Mouse (Mus musculus) heart, embryonic 11.5 days (tissue): Measurements from ENCODE around the gene 1700001P01Rik. TPM values are rescaled to one million over a fixed set of nuclear protein-coding genes. Genes with fewer than 3 reads are reported as not detected.

Experiments
- ATAC-seq: fragments of 200-750 bp; cut with Nextera tagmentation; replicated peaks from 2 replicates; pipeline ENCODE4 v1.8.0; 2017; ENCODE audit warnings: moderate library complexity; ENCODE audit not compliant: insufficient number of reproducible peaks, low FRiP score, low TSS enrichment
- H3K27ac ChIP-seq: fragments of 300-500 bp; sonication (generic); 2 replicates; pipeline ENCODE4 v1.5.1; 2014; ENCODE audit warnings: mild to moderate bottlenecking, low read depth, low read length
- H3K27me3 ChIP-seq: fragments of 300-500 bp; sonication (generic); 2 replicates; pipeline ENCODE4 v1.6.1; 2014; ENCODE audit warnings: mild to moderate bottlenecking, low read length, mixed read lengths; ENCODE audit not compliant: control insufficient read depth, insufficient read depth
- H3K36me3 ChIP-seq: fragments of 300-500 bp; sonication (generic); 2 replicates; pipeline ENCODE4 v1.6.1; 2014; ENCODE audit warnings: mild to moderate bottlenecking, low read length, moderate library complexity, mixed read lengths; ENCODE audit not compliant: control insufficient read depth, insufficient read depth
- H3K4me1 ChIP-seq: fragments of 300-500 bp; sonication (generic); 2 replicates; pipeline ENCODE4 v1.6.1; 2014; ENCODE audit warnings: low read length; ENCODE audit not compliant: control insufficient read depth, insufficient read depth
- H3K4me2 ChIP-seq: fragments of 300-500 bp; sonication (generic); 2 replicates; pipeline ENCODE4 v1.6.1; 2014; ENCODE audit warnings: mild to moderate bottlenecking, moderate library complexity
- H3K4me3 ChIP-seq: fragments of 300-500 bp; sonication (generic); 2 replicates; pipeline ENCODE4 v1.5.1; 2014; ENCODE audit warnings: low read depth, low read length
- H3K9ac ChIP-seq: fragments of 300-500 bp; sonication (generic); 2 replicates; pipeline ENCODE4 v1.6.1; 2014; ENCODE audit warnings: mild to moderate bottlenecking, low read depth, low read length, moderate library complexity
- H3K9me3 ChIP-seq: fragments of 300-500 bp; sonication (generic); replicated peaks from 2 replicates; pipeline ENCODE4 v1.6.1; 2016; ENCODE audit warnings: low read length; ENCODE audit not compliant: control insufficient read depth
- WGBS: fragments of 180-500 bp; shearing (Covaris S2); extraction: QIAGEN DNeasy Blood & Tissue Kit; methylation state at CpG from one replicate; pipeline ENCODE4 v1.1.7; 2014; ENCODE audit not compliant: insufficient replicate concordance; 5-methylcytosine and 5-hydroxymethylcytosine counted together
- polyA plus RNA-seq: library from polyadenylated mRNA; unstranded; fragments of >200 nt; fragmentation: Nextera tagmentation; extraction: Ambion mirVana; gene quantifications from 2 replicates; pipeline ENCODE4 v1.2.1, GENCODE M21; 2014

1700001P01Rik gene
- polyA plus RNA-seq, 1 experiment from 2014 or later: not detected

DNA sequence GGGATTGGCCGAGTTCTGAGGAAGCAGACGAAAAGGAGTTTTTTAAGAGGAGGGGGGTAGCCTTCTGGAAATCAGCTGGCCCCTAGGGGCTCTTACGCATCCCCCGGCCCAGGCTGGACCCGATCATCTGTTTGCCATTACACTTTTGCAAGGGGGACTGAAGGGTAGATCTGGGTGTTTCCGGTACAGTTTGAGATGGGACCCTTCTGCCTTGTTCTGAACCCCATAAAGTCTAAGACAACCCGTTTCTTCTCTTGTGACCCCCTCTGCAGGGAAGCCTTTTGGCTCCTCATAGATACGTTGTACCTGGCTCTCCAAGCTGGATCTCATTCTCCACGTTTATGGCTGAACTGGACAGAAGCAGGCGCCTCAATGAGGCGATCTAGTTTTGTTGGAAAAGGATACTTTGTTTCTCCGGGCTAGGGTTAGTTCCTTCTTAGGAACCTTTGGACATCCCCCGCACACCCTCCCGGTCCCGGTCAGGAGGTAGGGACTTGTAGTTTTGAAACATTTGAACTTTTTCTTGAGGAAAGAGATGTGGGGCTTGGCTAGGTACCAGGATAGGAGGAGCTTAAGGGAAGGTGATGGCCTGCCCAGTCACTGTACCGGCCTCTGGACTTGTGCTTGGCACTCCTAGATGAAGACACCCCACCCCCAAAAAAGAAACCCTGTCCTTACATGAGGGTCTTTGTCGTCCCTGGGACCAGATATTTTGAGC lies 25.1 kb upstream of the 1700001P01Rik start:
- Histone ChIP-seq H3K27ac (peak overlapping the region; percentile 93), H3K9ac (peak overlapping the region; percentile 79), H3K9me3 (no peaks in the 10 kb centered on the region), H3K4me2 (peak overlapping the region; percentile 91), H3K27me3 (no peaks in the 10 kb centered on the region), H3K4me3 (peak overlapping the region; percentile 82), H3K36me3 (no peaks in the 10 kb centered on the region; the same call in 1 of the 2 replicates), H3K4me1 (peaks cover 45% of the 10 kb centered on the region)
- WGBS: 7% methylated on average over 17 of the region's 17 CpGs
- no peak for ATAC-seq

DNA sequence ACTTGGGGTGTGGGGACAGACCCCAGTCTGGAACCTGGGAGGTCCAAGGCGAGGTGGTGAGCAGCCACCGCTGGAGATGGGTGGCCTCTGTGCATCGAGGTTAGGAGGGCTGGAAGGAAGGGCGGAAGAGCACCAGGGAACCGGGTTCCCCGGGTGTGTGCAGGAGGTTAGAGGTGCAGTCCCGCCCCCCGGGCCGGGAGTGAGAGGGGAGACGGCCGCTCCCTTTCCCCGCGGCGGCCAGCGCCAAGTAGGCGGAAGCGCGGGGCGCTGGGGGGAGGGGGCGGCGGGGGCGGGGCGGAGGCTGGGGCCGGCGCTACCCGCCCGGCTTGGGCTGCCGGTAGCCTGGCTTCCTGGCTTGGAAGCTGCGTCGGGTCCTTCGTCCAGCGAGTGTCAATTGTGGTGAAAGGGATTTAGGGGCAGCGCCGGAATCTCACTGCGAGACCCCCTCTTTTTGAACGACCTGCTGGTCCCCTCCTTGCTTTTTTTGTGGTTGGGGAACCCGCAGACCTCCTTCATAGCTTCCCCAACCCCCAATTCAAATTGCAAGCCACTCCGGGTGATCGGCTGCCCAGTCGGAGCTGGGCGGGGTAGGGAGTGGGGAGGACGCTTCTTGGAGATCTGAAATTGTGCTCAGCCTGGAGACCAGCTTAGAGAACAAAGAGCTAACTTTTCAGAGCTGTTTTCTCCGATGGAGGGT lies 24.4 kb upstream of the 1700001P01Rik start:
- H3K4me1 ChIP-seq: peaks cover 38% of the 10 kb centered on the region
- peak overlapping the region; percentile 91 for H3K4me2 ChIP-seq
- H3K9ac ChIP-seq: peak overlapping the region; percentile 79
- no peaks in the 10 kb centered on the region; the same call in 1 of the 2 replicates for H3K36me3 ChIP-seq
- no peaks in the 10 kb centered on the region for H3K9me3 ChIP-seq
- H3K27me3 ChIP-seq: no peaks in the 10 kb centered on the region
- H3K4me3 ChIP-seq: peak overlapping the region; percentile 82
- WGBS: under 1% methylated on average over 30 of the region's 43 CpGs
- peak; percentile 56; the same call in 1 of the 2 replicates for ATAC-seq
- peak overlapping the region; percentile 93 for H3K27ac ChIP-seq

DNA sequence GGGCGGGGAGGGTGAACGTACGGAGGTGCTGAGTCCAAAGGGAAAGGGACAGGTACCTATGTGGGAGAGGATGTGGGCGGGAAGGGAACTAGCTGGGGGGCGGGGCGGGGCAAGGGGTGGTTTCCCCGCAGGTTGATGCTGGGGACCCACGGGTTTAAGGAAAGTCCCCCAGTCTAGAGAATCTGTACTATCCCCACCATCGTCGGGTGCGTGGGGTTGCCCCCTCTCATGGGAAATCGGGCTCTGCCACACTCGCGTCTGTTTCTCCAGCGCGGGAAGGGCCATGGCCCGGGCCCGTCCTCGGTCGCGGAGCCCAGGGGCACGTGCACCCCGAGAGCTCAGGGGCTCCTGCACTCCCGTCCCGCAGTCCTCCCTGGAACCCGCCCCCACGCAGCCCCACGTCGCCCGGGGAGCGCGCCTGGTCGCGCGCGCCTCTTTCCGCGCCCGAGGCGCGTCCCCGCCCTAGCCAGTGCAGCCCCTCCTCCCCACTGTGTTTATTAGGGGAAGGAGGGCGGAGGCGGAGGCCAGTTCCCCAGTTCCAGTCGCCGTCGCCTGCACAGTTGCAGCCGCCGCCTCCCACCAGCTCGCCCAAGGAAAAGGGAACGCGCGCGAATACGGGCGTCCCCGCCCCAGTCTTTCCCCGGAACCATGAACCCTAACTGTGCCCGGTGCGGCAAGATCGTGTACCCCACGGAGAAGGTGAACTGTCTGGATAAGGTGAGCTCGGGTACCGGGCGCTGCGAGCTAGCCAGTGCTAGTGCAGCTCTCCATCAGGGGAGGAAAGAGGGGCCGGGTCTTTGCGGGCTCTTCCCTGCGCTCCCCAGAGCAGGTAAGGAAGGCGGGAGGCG lies 23.7 kb upstream of the 1700001P01Rik start:
- Histone ChIP-seq H3K9ac (peak overlapping the region; percentile 79), H3K4me1 (peaks cover 30% of the 10 kb centered on the region), H3K4me2 (peak overlapping the region; percentile 91), H3K9me3 (no peaks in the 10 kb centered on the region), H3K4me3 (peak overlapping the region; percentile 82), H3K27me3 (no peaks in the 10 kb centered on the region), H3K27ac (peak overlapping the region; percentile 93), H3K36me3 (no peaks in the 10 kb centered on the region; the same call in 1 of the 2 replicates)
- under 1% methylated on average over 69 of the region's 71 CpGs for WGBS
- ATAC-seq: peak; percentile 77

DNA sequence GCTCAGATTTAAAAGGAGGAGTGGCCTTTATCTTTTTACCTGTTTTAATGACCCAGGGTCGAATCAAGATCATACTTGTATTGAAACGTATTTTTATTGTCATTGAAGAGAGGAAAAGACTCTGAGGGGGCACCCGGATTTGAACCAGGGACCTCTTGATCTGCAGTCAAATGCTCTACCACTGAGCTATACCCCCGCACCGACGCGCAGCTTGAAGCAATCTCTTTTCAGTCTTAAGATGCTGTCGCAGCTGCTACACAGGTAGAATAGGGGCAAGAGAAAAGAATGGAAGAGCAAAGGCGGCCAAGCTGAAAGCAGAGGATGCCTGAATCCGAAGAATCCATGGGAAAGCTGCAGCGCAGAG lies 23.0 kb upstream of the 1700001P01Rik start, which contains the start of gene Lasp1:
Gene Lasp1, plus strand, starts transcription at position 219 of the 364 bp plus-strand sequence.
- Histone ChIP-seq H3K36me3 (no peaks in the 10 kb centered on the region; the same call in 1 of the 2 replicates), H3K9me3 (no peaks in the 10 kb centered on the region), H3K4me3 (peak within 1 kb of the TSS; percentile 82), H3K4me1 (peaks cover 24% of the 10 kb centered on the region), H3K9ac (peak within 1 kb of the TSS; percentile 79), H3K4me2 (peak within 1 kb of the TSS; percentile 91), H3K27ac (peak within 1 kb of the TSS; percentile 93), H3K27me3 (no peaks in the 10 kb centered on the region)
- WGBS: 2% methylated on average over 11 of the region's 11 CpGs
- ATAC-seq: peak; percentile 20; the same call in 1 of the 2 replicates

DNA sequence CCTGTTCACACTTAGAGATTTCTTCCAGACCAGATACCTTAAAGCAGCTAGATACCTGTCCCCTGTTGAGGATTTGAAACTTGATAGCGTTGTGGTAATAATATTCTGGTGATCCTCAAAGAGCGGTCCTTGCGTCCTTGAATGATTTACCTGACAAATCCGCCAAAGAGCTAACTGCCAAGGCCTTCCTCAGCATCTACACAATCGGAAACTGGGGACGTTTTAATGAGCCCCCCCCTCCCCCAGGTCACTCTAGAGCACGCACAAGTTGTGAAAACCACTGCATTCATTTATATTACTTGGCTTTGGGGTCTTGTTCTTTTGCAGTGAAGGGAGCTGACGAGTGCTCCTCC lies 22.3 kb upstream of the 1700001P01Rik start:
- 35% methylated on average over 8 of the region's 8 CpGs for WGBS
- no peak for ATAC-seq
- Histone ChIP-seq H3K9ac (no peak overlapping the region), H3K27ac (no peak overlapping the region), H3K36me3 (no peaks in the 10 kb centered on the region; the same call in 1 of the 2 replicates), H3K9me3 (no peaks in the 10 kb centered on the region), H3K27me3 (no peaks in the 10 kb centered on the region), H3K4me1 (peaks cover 22% of the 10 kb centered on the region), H3K4me2 (peak overlapping the region; percentile 91), H3K4me3 (peak overlapping the region; percentile 82; the same call in 1 of the 2 replicates)

DNA sequence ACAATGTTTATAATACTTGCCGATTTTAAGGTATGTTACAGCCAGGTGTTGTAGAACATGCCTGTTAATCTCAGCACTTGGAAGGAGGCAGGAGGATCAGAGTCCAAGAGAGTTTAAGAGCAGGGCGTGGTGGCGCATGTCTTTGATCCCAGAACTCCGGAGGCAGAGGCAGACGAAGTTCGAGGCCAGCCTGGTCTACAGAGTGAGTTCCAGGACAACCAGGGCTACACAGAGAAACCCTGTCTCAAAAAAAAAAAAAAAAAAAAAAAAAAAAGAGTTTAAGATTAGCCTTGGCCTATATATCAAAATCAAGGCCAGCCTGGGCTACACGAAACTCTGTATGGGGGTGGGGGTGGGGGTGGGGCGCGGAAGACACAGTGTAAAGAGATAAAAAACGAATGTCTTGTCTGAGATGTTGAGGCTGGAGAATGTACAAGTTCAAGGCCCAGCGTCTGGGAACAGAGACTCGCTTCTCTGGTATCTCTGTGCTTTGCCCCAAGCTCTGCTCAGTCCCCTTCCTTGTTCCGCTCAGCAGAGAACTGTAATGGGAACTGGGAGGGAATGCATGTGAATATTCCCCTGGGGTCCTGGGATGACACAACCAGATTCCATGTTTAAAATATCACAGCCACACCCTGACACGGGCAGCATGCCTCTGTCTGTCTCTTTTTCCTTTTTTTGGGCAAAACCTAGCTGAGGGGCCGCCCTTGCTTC lies 21.8 kb upstream of the 1700001P01Rik start:
- H3K4me3 ChIP-seq: no peak overlapping the region
- ATAC-seq: no peak
- H3K4me2 ChIP-seq: peak overlapping the region; percentile 91
- H3K27me3 ChIP-seq: no peaks in the 10 kb centered on the region
- H3K9me3 ChIP-seq: no peaks in the 10 kb centered on the region
- 57% methylated on average over 15 of the region's 15 CpGs for WGBS
- H3K9ac ChIP-seq: no peak overlapping the region
- no peak overlapping the region for H3K27ac ChIP-seq
- H3K36me3 ChIP-seq: no peaks in the 10 kb centered on the region; the same call in 1 of the 2 replicates
- peaks cover 19% of the 10 kb centered on the region for H3K4me1 ChIP-seq

DNA sequence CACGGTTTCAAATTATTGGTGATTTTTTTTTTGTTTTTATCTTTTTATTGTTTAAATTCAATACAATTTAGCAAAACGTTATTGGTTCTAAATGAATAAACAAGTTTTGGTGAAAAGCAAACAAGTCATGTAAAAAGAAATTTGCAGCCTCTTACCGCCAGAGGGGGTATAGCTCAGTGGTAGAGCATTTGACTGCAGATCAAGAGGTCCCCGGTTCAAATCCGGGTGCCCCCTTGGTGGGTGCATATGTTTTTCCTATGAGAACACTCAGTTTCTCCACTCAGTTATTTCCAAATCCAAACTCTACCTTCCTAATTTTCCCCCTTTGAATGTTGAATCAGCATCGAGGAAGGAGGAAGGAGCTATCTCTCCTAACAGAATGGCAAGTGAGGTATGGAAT lies 21.2 kb upstream of the 1700001P01Rik start:
- no peak for ATAC-seq
- Histone ChIP-seq H3K9me3 (no peaks in the 10 kb centered on the region), H3K27ac (no peak overlapping the region), H3K4me2 (no peak overlapping the region), H3K4me1 (peaks cover 15% of the 10 kb centered on the region), H3K36me3 (no peaks in the 10 kb centered on the region), H3K4me3 (no peak overlapping the region), H3K9ac (no peak overlapping the region), H3K27me3 (no peaks in the 10 kb centered on the region)
- 5% methylated on average over 6 of the region's 6 CpGs for WGBS

DNA sequence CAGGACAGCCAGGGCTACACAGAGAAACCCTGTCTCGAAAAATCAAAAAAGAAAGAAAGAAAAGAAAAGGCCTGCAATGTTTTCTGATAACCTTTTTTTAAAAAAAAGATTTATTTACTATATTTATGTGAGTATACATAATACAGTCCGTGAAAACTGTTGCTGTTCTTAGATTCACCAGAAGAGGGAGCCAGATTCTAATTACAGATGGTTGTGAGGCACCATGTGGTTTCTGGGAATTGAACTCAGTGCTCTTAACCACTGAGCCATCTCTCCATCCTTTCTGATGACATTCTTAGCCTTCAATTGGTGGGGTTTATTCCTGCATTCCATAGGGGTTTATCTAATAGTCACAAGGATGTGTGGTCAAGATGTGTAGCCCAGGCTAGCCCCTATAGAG lies 17.4 kb upstream of the 1700001P01Rik start:
- 3% methylated on average over 2 of the region's 2 CpGs for WGBS
- Histone ChIP-seq H3K4me1 (0 out of 2 replicates have a peak, but pooled peaks cover 4% of the 10 kb centered on the region), H3K4me2 (no peak overlapping the region), H3K27ac (no peak overlapping the region), H3K27me3 (no peaks in the 10 kb centered on the region), H3K9ac (no peak overlapping the region), H3K9me3 (no peaks in the 10 kb centered on the region), H3K36me3 (no peaks in the 10 kb centered on the region), H3K4me3 (no peak overlapping the region)
- ATAC-seq: no peak
